ENCODE assay signal across 8 mouse cellular contexts in the genomic region with DNA sequence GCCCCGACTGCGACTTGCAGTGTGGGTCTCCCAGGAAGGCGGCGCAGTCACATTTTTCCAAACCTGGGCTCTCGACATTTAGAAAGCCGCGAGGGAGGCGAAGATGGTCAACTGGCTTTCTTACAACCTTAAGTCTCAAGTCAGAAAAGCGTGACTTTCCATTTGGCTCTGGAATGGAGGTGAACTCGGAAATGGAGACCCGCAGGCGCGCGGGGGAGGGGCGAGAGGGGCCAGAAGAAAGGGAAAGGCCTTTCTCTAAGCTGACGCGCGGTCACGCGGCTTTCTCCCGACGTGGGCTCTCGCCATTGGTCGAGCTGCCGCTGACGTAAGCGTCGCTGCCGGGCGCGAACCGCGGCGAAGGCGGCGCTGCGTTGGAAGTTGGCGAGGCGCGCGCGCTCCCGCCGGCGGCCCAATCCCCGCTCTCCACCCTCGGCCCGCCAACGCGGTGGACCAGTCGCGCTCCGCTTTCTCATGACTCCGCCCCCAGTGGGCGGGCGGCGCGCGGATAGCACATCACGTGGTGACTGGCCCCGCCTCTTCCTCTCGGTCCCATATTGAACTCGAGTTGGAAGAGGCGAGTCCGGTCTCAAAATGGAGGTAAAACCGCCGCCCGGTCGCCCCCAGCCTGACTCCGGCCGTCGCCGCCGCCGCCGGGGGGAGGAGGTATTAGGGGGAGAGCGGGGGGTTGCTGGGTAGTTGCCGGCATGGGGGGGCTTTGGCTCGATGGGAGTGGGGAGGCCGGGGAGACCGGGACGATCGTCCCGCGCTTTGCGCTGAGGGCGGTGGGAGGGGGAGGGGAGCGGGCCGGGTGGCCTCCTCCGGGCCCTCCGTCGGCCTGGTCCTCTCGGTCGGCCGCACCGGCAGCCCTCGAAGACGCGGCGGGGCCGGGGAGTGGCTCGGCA. TPM values are rescaled to one million over a fixed set of nuclear protein-coding genes. Genes with fewer than 3 reads are reported as not detected.
DNase-seq lines count a peak whose midpoint lies in the region; ATAC-seq and TF ChIP-seq lines count a peak whose summit lies in the region.

Gene Hnrnpa3, plus strand, starts transcription at position 535 of the 902 bp plus-strand sequence.

- DNase-seq in 3T3-L1 (ENCODE audit: low read depth, low spot score), result peak; percentile 97
- peak; percentile 96 to 97 for DNase-seq in adrenal gland, postnatal 4 days (ENCODE audit: low spot score in 2 of 2)
- peak; percentile 99 for DNase-seq in embryonic facial prominence, embryonic 14.5 days (ENCODE audit: low spot score)
- peak; percentile 98 to 100 for DNase-seq in heart, adult 2 months
- DNase-seq in kidney, adult 9 months, result peak; percentile 99
- DNase-seq in limb, embryonic 14.5 days (ENCODE audit: low spot score), result peak; percentile 99
- peak; percentile 99 for DNase-seq in midbrain, postnatal 0 days (ENCODE audit: low spot score)
- peak; percentile 96 to 97 for DNase-seq in spleen, postnatal 14 days (ENCODE audit: low spot score in 2 of 2)

- TF ChIP-seq POLR2A in heart, adult 2 months (IDR thresholded peaks at IDR 0.05; ENCODE audit: insufficient read depth, low read depth, low read length), result peak; percentile 88
- no peak for TF ChIP-seq POLR2A in limb, embryonic 14.5 days (IDR thresholded peaks at IDR 0.05; ENCODE audit: borderline replicate concordance, extremely low read depth, insufficient read depth, insufficient read length)

- intact Hi-C loops in heart, adult 2 months (cut with DNase I), result loop anchor here (1.0 to 2.0 kb wide), 3 partner anchors 24 to 46 kb away; no protein-coding TSS in a partner anchor

- peak within 1 kb of the TSS; percentile 99 for H3K9ac ChIP-seq in embryonic facial prominence, embryonic 14.5 days (ENCODE audit: low read depth, low read length)
- peak within 1 kb of the TSS; percentile 92 for H3K9ac ChIP-seq in heart, adult 2 months (ENCODE audit: low read depth, low read length)
- H3K9ac ChIP-seq in limb, embryonic 14.5 days (ENCODE audit: low read depth, low read length, severe bottlenecking), result peak within 1 kb of the TSS; percentile 98
- H3K9ac ChIP-seq in midbrain, postnatal 0 days (replicated peaks; ENCODE audit: low read length, poor library complexity, severe bottlenecking), result peak within 1 kb of the TSS; percentile 98

- peak within 1 kb of the TSS; percentile 99 for H3K27ac ChIP-seq in embryonic facial prominence, embryonic 14.5 days (replicated peaks; ENCODE audit: low read depth, low read length)
- peak within 1 kb of the TSS; percentile 99 for H3K27ac ChIP-seq in heart, adult 2 months
- peak within 1 kb of the TSS; percentile 100 for H3K27ac ChIP-seq in limb, embryonic 14.5 days (replicated peaks; ENCODE audit: low read depth, low read length)
- H3K27ac ChIP-seq in midbrain, postnatal 0 days (ENCODE audit: low read depth, low read length), result peak within 1 kb of the TSS; percentile 100

- peaks cover 14% of the 10 kb centered on the region for H3K4me1 ChIP-seq in embryonic facial prominence, embryonic 14.5 days (ENCODE audit: control insufficient read depth, insufficient read depth, low read length)
- peaks cover 7% of the 10 kb centered on the region for H3K4me1 ChIP-seq in heart, adult 2 months (ENCODE audit: control insufficient read depth, insufficient read depth, low read length)
- peaks cover 17% of the 10 kb centered on the region for H3K4me1 ChIP-seq in limb, embryonic 14.5 days (ENCODE audit: control insufficient read depth, insufficient read depth, low read length)
- H3K4me1 ChIP-seq in midbrain, postnatal 0 days (ENCODE audit: insufficient read depth, low read length), result peaks cover 11% of the 10 kb centered on the region

- H3K27me3 ChIP-seq in embryonic facial prominence, embryonic 14.5 days (replicated peaks; ENCODE audit: control insufficient read depth, insufficient read depth, low read length), result no peaks in the 10 kb centered on the region
- no peaks in the 10 kb centered on the region for H3K27me3 ChIP-seq in heart, adult 2 months (ENCODE audit: control insufficient read depth, insufficient read depth, low read length)
- H3K27me3 ChIP-seq in limb, embryonic 14.5 days (ENCODE audit: control insufficient read depth, insufficient read depth, low read length), result no peaks in the 10 kb centered on the region
- H3K27me3 ChIP-seq in midbrain, postnatal 0 days (ENCODE audit: insufficient read depth, low read length), result no peaks in the 10 kb centered on the region

- under 1% methylated on average over 49 of the region's 102 CpGs for WGBS in embryonic facial prominence, embryonic 14.5 days
- under 1% methylated on average over 102 of the region's 102 CpGs for WGBS in heart, adult 2 months
- under 1% methylated on average over 66 of the region's 102 CpGs for WGBS in limb, embryonic 14.5 days
- under 1% methylated on average over 80 of the region's 102 CpGs for WGBS in midbrain, postnatal 0 days

- TF ChIP-seq EP300 in heart, adult 2 months (IDR thresholded peaks at IDR 0.05; ENCODE audit: insufficient read depth, low read depth, low read length), result peak; percentile 78

- H3K4me2 ChIP-seq in embryonic facial prominence, embryonic 14.5 days (ENCODE audit: low read depth, low read length), result peak within 1 kb of the TSS; percentile 94
- peak within 1 kb of the TSS; percentile 89 for H3K4me2 ChIP-seq in limb, embryonic 14.5 days (replicated peaks; ENCODE audit: low read depth, low read length, severe bottlenecking)
- H3K4me2 ChIP-seq in midbrain, postnatal 0 days (ENCODE audit: low read depth, low read length, poor library complexity, severe bottlenecking), result peak within 1 kb of the TSS; percentile 71

- H3K4me3 ChIP-seq in embryonic facial prominence, embryonic 14.5 days (ENCODE audit: low read depth, low read length), result peak within 1 kb of the TSS; percentile 95
- H3K4me3 ChIP-seq in heart, adult 2 months, result peak within 1 kb of the TSS; percentile 93
- H3K4me3 ChIP-seq in limb, embryonic 14.5 days (replicated peaks; ENCODE audit: low read length), result peak within 1 kb of the TSS; percentile 88
- peak within 1 kb of the TSS; percentile 91 for H3K4me3 ChIP-seq in midbrain, postnatal 0 days (ENCODE audit: low read depth, low read length)

- H3K36me3 ChIP-seq in embryonic facial prominence, embryonic 14.5 days (ENCODE audit: control insufficient read depth, insufficient read depth, low read length), result peaks cover 29% of the 10 kb centered on the region
- H3K36me3 ChIP-seq in heart, adult 2 months (ENCODE audit: control insufficient read depth, insufficient read depth, low read length), result peaks cover 28% of the 10 kb centered on the region
- peaks cover 28% of the 10 kb centered on the region for H3K36me3 ChIP-seq in limb, embryonic 14.5 days (ENCODE audit: control insufficient read depth, insufficient read depth, low read length)
- peaks cover 4% of the 10 kb centered on the region; the same call in 1 of the 2 replicates for H3K36me3 ChIP-seq in midbrain, postnatal 0 days (ENCODE audit: insufficient read depth, low read length)

- ATAC-seq in embryonic facial prominence, embryonic 14.5 days (ENCODE audit: low read depth), result peak; percentile 95
- ATAC-seq in limb, embryonic 14.5 days (ENCODE audit: low FRiP score, low read depth), result peak; percentile 94
- peak; percentile 96 for ATAC-seq in midbrain, postnatal 0 days (ENCODE audit: low FRiP score)

- H3K9me3 ChIP-seq in embryonic facial prominence, embryonic 14.5 days (ENCODE audit: control insufficient read depth, low read length), result no peaks in the 10 kb centered on the region
- no peaks in the 10 kb centered on the region for H3K9me3 ChIP-seq in limb, embryonic 14.5 days (ENCODE audit: control insufficient read depth, low read length)
- H3K9me3 ChIP-seq in midbrain, postnatal 0 days (ENCODE audit: low read length), result no peaks in the 10 kb centered on the region

- H3K79me2 ChIP-seq in heart, adult 2 months (replicated peaks; ENCODE audit: control insufficient read depth, insufficient read depth, low read length), result 0 out of 2 replicates have a peak, but pooled peaks cover 2% of the 10 kb centered on the region

- peak; percentile 7; the same call in 1 of the 2 replicates for TF ChIP-seq CTCF in heart, adult 2 months (IDR thresholded peaks at IDR 0.05)
- TF ChIP-seq CTCF in midbrain, postnatal 0 days (IDR thresholded peaks at IDR 0.05), result peak; percentile 23; the same call in 1 of the 2 replicates

RNA-seq across cellular contexts. Expression of gene Hnrnpa3, which starts in this region (rescaled TPM):
- 100 to 1,000 TPM; 525 to 570 TPM for total RNA-seq in adrenal gland, postnatal 4 days (2021)
- polyA plus RNA-seq in embryonic facial prominence, embryonic 14.5 days (2014; fragmentation: Nextera tagmentation; extraction: Ambion mirVana), result 210 and 211 TPM in 2 replicates
- 100 to 1,000 TPM; 177 to 180 TPM for total RNA-seq in heart, adult 2 months (2021)
- 18.5 and 44.9 TPM in 2 replicates for polyA plus RNA-seq in heart, adult 2 months (2012; rRNA removed)
- polyA plus RNA-seq in limb, embryonic 14.5 days (2012; rRNA removed), result 352 and 733 TPM in 2 replicates
- polyA plus RNA-seq in limb, embryonic 14.5 days (2014; fragmentation: Nextera tagmentation; extraction: Ambion mirVana), result 231 and 233 TPM in 2 replicates
- total RNA-seq in midbrain, postnatal 0 days (2014; rRNA removed), result 83.7 and 116 TPM in 2 replicates
- 87.7 and 96.6 TPM in 2 replicates for polyA plus RNA-seq in midbrain, postnatal 0 days (2015; fragmentation: Nextera tagmentation; extraction: Ambion mirVana)

Comparison
In these comparisons a context has a peak if more than half of its experiments do, and no peak if none do; other contexts are left out.
1. Peak in every context shown above with its lines: DNase-seq, ATAC-seq, H3K4me3 ChIP-seq and H3K27ac ChIP-seq.